Mouse (Mus musculus) naive thymus-derived CD4-positive, alpha-beta T cell, adult 2 months (primary cell): ENCODE data around the gene Elf2.
A peak's percentile ranks its signal among the peaks of the same experiment; 100 is the strongest.
"Not testable (repeated sequence)": the region's sequence is repeated elsewhere in the genome, so short reads cannot be mapped to it uniquely, and the experiment has no call there.

ENCODE experiments used
- DNase-seq: peaks from one replicate; pipeline ENCODE4 v3.0.0-alpha.2; 2011; ENCODE audit warnings: low read depth

Gene Elf2

GRCm38 (mm10) chr3:51233474-51233873 lies 107.0 kb downstream of the Elf2 start:
- DNase-seq: no peak

GRCm38 (mm10) chr3:51232205-51232910 lies 108.1 kb downstream of the Elf2 start:
- no peak for DNase-seq

- DNase-seq: no peak
These were observed 109.0 kb downstream of the Elf2 start for GRCm38 (mm10) chr3:51231499-51231898.

- DNase-seq: no peak
These were observed 109.6 kb downstream of the Elf2 start for GRCm38 (mm10) chr3:51230886-51231285.

- no peak for DNase-seq
These were observed 110.2 kb downstream of the Elf2 start for GRCm38 (mm10) chr3:51230146-51230835.

- no peak for DNase-seq
These were observed 111.2 kb downstream of the Elf2 start for GRCm38 (mm10) chr3:51229226-51229625.

- DNase-seq: no peak
These were observed 111.7 kb downstream of the Elf2 start for GRCm38 (mm10) chr3:51228821-51229205.

- peak; percentile 67 for DNase-seq
These were observed 112.2 kb downstream of the Elf2 start for GRCm38 (mm10) chr3:51228038-51228820.

GRCm38 (mm10) chr3:51226601-51227000 lies 113.9 kb downstream of the Elf2 start:
- DNase-seq: peak; percentile 68

GRCm38 (mm10) chr3:51225979-51226378 lies 114.5 kb downstream of the Elf2 start:
- no peak for DNase-seq

GRCm38 (mm10) chr3:51225226-51225750 lies 115.2 kb downstream of the Elf2 start:
- no peak for DNase-seq

GRCm38 (mm10) chr3:51224363-51225225 lies 115.9 kb downstream of the Elf2 start, which contains the start of gene Noct:
Gene Noct (plus strand): TSS chr3:51224447.
- DNase-seq: peak; percentile 91

- no peak for DNase-seq
These were observed 116.9 kb downstream of the Elf2 start for GRCm38 (mm10) chr3:51223556-51223955.

- no peak for DNase-seq
These were observed 117.5 kb downstream of the Elf2 start for GRCm38 (mm10) chr3:51222834-51223460.

- no peak for DNase-seq
These were observed 118.2 kb downstream of the Elf2 start for GRCm38 (mm10) chr3:51222302-51222701.

GRCm38 (mm10) chr3:51221847-51222246 lies 118.6 kb downstream of the Elf2 start:
- DNase-seq: no peak

GRCm38 (mm10) chr3:51220846-51221245 lies 119.6 kb downstream of the Elf2 start:
- DNase-seq: no peak

GRCm38 (mm10) chr3:51219213-51219612 lies 121.2 kb downstream of the Elf2 start:
- DNase-seq: no peak

GRCm38 (mm10) chr3:51218385-51218784 lies 122.1 kb downstream of the Elf2 start:
- not testable (repeated sequence) for DNase-seq

GRCm38 (mm10) chr3:51216351-51216750 lies 124.1 kb downstream of the Elf2 start:
- DNase-seq: not testable (repeated sequence)

- no peak for DNase-seq
These were observed 124.8 kb downstream of the Elf2 start for GRCm38 (mm10) chr3:51215681-51216080.
